Mouse (Mus musculus) erythroblast, adult 5-6 weeks (primary cell): ENCODE measurements around the gene Dhx58. TPM values are rescaled to one million over a fixed set of nuclear protein-coding genes. Genes with fewer than 3 reads are reported as not detected.

Experiments
- ATAC-seq: replicated peaks from 2 replicates; pipeline ENCODE4 v1.8.0; 2016; ENCODE audit warnings: moderate number of reproducible peaks, mild to moderate bottlenecking, moderate TSS enrichment, inconsistent platforms; ENCODE audit not compliant: poor library complexity, low FRiP score, severe bottlenecking
- total RNA-seq, 2 experiments: library from RNA; stranded (forward) in 1 of 2; stranded (reverse) in 1 of 2; fragments of 150-400 nt in 1 of 2; fragments of 200-764, 138-1000 nt in 1 of 2; gene quantifications; 2 replicates each; pipeline versions ENCODE4 v1.2.3 to v1.2.4; 2015 to 2017; ENCODE audit warnings: low replicate concordance in 2 of 2

The Dhx58 gene
- total RNA-seq (2015; ENCODE audit: low replicate concordance) (8.4 and 14.0 TPM in 2 replicates), total RNA-seq (2017; ENCODE audit: low replicate concordance) (8.8 and 22.0 TPM in 2 replicates)

- ATAC-seq: peak; percentile 67
Measured at GRCm38 (mm10) chr11:100703851-100704531, at the start of gene Dhx58. TSS of gene Dhx58 (minus strand) at chr11:100704271.

DNA sequence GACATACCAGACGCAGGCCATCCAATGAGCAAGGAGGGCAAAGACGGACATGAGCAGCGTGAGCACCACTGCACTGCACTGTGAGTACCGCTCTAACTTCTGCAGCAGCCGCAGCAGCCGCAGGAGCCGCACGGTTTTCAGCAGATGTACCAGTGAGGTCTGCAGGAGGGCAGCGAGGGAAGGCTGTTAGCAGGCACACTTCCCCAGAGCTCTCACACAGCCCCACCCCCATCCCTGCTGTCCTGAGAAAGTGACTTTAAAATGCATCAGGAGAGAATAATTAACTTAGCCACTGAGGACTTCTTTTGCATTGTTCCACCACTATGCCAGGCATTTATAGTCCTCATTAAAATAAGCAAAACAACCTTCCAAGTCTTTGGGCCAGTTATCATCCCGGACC, 48.2 kb upstream of the Dhx58 start:
- ATAC-seq: no peak

DNA sequence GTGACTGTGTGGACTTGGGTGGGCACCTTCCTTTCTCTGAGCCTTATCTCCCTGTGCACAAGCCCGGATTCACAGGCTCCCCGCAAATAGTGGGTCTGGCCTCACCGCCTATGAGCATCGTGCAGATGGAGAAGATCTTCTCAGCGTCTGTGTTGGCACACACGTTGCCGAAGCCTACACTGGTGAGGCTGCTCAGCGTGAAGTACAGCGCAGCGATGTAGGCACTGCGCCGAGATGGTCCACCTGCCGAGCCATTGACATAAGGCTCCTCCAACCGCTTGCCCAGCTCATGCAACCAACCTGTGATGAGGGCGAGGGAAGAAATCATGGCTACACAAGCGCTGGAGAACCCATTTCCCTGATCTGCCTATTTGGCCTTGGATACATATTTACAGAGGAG, 46.1 kb upstream of the Dhx58 start:
- no peak for ATAC-seq

DNA sequence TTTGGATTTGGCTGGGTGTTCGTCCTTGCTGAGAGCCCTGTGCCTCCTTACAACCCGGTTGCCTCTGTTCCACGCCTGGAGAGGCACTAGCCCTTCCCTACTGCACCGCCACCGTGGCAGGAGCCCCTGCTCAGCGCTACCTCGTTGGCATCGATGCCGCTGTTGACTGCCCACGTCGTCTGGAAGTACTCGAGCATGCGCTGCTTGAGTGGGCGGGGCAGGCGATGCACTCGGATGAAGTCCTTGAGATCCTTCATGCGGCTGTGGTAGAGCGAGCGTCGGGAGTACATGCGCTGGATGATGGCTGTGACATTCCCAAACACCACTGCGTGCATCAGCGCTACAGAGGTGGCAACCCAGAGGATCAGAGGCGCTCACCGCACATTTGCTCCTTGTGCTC, 45.4 kb upstream of the Dhx58 start:
- no peak for ATAC-seq

- ATAC-seq: no peak
Measured at GRCm38 (mm10) chr11:100748620-100749019, 44.5 kb upstream of the Dhx58 start.

- ATAC-seq: no peak
Measured at GRCm38 (mm10) chr11:100747114-100747513, 43.0 kb upstream of the Dhx58 start.

GRCm38 (mm10) chr11:100746546-100746945, 42.5 kb upstream of the Dhx58 start:
- ATAC-seq: no peak

DNA sequence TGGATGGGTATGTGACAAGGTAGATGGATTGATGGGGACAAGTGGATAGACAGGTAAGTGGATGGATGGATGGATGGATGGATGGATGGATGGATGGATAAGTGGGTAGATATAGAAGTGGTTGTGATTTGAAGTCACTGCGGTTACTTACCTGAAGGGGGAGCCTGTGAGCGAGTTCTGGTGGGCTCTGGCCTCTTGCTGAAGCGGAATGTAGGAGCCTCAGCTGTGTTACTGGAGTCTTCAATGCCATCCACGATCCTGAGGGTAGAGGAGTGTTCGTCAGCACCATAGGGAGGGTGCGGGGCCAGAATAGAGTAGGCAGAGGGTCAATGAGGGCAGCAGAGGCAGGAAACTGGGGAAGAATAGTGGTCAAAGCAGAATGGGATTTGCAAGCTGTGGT, 41.0 kb upstream of the Dhx58 start:
- ATAC-seq: peak; percentile 59

DNA sequence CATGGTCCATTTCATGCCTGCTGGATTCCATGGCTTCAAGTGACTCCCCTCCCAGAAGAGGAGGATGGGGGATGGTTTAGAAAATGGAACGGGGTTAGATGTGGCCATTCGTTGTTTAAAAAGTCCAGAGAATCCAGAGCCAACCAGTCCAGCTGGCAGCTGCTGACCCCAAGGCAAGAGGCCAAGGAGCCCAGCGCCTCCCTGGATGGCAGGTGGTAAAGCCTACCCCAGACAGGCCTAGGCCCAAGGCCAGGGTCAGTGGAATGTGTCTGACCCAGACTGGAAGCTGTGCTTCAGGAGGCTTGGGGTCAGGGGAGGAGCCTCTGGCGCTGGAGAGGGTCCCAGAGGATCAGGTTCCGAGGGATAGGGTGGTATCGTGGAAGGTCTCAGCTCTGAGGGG, 37.3 kb upstream of the Dhx58 start:
- ATAC-seq: no peak

DNA sequence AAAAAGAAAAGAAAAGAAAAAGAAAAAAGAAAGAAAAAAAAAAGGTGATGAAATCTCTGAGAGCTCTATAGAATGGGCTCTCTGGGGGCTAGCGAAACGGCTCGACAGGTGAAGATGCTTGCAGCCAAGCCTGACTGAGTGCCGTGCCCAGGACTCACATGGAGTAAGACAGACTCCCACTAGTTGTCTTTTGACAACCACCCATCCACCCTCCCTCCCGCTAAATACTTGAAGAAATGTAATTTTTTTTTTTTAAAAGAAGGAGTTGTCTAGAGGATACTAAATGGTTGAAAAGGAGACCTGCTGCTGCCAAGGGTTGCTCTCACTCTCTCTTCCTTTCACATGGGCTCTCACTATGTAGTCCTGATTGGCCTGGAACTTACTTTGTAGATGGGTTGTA, 34.7 kb upstream of the Dhx58 start:
- ATAC-seq: no peak

DNA sequence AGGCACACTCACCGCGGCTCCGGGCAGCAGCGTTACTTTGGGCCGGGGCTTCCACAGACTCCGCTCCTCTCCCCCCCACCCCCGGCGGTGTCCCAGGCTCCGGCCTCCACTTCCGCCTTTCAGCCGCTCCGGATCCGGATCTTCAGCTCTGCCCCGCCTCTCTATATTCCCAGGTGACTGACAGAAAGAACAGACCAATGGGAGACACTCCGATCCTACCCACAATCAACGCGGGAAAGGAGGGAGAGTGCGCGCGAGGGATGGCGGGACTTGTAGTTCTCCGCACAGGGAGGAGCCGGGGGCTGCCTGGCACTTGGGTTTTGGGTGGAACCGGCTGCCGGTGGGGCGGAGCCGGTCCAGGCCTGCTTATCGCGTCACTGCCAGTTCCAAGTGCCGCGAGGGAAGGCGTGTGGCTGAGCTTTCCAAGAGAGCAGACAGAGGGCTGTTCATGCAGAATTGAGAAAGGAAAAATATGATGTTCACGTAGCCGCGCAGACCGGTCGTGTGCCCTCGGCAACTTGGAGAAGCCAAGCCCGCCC, 34.1 kb upstream of the Dhx58 start, which contains the start of gene Rab5c:
TSS of gene Rab5c (minus strand) at position 150 of the 539 bp plus-strand sequence.
- peak; percentile 89 for ATAC-seq

DNA sequence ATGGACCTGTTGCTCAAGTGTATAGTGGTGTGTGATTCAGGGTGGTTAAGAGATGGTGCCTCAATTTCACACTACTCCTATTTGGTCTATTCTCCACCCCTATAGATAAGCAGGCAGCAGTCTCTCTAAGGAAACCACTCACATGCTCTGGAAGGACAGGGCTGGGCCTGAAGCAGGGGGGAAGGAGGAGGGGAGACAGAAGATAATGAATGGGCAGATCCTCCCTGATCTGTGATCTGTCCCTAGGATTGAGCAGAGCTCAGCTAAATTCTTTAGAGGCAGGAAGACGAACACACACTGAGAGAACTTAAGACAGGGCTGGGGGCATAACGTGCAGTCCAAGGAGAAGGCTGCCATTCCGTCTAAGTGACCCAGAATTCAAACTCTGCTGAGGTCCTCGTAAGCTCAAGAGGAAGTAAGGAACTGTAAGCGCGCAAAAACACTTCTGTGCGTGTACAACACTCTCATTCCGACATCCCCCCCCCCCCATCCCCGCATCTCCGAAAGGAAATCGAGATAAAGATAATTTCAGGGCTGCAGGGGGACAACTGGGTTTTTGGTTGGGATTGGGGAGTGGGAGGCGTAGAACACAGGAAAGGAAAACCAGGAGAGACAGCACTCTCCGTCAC, 33.1 kb upstream of the Dhx58 start:
- peak; percentile 56 for ATAC-seq

GRCm38 (mm10) chr11:100736746-100737080, 32.6 kb upstream of the Dhx58 start:
- ATAC-seq: no peak

- peak; percentile 28 for ATAC-seq
Measured at GRCm38 (mm10) chr11:100735954-100736745, 32.1 kb upstream of the Dhx58 start.

GRCm38 (mm10) chr11:100735134-100735865, 31.2 kb upstream of the Dhx58 start:
- no peak for ATAC-seq

DNA sequence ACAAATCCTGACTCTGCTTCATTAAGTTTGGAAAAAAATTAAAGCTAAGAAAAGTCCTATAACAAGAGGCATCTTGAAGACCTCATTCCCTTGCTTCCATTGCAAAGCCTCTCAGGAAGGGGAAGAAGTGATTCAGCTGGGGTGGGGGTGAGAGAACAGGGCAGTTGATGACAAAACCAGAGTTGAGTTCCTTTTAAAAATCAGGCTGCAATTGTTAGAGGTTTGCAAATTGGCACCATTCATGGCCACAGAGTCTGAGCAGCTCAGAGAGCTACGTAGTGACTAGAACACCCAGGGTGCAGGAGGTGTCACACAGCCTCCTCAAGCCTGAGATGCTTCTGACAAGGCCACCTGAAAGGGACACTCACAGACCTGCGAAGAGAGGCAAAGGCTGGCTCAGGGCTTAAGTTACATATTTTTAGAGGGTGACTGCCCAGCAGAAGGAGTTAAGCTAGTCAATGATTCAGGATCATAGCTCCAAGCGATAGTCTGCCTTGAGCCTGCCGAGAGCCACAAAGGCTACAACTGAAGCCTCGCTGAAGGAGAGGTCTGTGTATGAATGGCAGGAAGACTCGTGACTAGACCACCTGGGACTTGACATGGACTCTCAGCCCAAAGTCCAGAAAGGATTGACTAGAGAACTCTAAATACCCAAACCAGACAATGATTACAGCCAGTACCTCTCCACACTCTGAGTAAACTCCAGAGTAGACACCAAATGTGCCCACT, 26.6 kb upstream of the Dhx58 start:
- ATAC-seq: no peak

GRCm38 (mm10) chr11:100729976-100730375, 25.9 kb upstream of the Dhx58 start:
- no peak for ATAC-seq

DNA sequence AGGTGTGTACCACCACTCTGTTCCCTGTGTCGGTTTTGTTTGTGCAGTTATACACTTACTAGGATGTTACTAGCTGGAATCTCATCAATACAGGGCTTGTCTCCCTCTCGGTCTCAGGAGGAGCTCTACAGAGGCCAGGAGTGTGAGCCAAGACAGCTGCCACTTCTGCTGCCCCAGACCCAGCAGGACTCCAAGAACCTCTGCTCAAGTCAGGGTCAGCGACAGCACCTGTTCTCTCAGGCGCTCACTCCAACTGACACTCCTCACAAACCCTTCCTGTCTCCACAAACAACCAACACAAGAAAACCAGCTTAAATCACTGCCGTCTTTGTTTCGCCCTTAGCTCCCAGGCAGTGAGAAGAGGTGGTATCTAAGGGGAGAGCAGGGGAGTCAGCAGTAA, 24.5 kb upstream of the Dhx58 start:
- no peak for ATAC-seq

GRCm38 (mm10) chr11:100727201-100727600, 23.1 kb upstream of the Dhx58 start:
- ATAC-seq: no peak
